Mouse (Mus musculus) lung, postnatal 10 days (tissue): ENCODE measurements around the gene Nhlrc1.

ENCODE experiments used
- DNase-seq: peaks from one replicate; pipeline ENCODE4 v3.0.0; 2021

Gene Nhlrc1

DNA sequence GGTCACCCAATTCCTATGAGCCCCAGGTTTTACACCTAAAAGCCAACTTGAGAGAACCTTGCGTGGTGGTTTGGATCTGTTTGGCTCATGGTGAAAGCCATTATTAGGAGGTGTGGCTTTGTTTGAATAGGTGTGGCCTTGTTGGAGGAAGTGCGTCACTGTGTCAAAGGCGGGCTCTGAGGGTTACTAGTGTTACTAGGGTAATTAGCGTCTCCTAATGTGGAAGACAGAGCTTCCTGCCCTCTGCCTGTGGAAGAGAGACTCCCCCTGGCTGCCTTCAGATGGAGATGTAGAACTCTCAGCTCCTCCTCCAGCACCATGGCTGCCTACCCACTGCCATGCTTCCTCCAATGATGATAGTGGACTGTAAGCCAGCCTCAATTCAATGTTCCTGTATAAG is 13.1 kb downstream of the Nhlrc1 start:
- no peak for DNase-seq

DNA sequence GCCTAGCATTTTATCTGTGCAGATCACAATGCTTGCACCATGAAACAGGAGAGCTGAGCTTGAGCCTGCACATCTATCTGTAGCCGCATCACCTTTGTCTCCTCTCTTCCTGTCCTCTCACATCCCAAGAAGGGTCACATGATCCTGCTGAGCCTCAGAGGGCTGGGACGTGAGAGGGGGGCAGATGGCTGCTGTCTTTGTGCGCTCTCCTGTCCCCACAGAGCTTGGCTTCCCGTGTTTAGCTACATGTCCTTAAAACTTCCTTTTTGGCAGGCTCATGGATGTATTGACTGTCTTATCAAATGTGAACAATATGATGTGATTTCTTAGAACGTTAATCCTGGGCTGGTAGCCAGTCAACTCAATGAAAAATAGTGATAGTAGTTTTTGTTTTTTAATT is 15.2 kb downstream of the Nhlrc1 start:
- DNase-seq, result peak; percentile 51

DNA sequence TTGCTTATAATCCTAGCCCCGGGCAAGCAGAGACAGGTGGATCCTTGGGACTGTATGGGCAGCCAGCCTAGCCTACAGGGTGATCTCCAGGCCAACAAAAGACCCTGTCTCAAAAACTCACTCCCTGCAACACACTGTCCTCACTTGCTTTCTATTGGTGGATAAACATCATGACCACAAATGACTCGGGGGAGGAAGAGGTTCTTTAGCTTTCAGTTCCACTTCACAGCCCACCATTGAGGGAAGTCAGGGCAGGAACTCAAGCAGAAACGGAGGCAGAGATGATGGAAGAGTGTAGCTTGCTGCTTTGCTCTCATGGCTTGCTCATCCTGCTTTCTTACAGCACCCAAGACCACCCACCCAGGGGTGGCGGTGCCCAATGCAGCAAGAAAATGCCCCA is 17.3 kb downstream of the Nhlrc1 start:
- no peak for DNase-seq

DNA sequence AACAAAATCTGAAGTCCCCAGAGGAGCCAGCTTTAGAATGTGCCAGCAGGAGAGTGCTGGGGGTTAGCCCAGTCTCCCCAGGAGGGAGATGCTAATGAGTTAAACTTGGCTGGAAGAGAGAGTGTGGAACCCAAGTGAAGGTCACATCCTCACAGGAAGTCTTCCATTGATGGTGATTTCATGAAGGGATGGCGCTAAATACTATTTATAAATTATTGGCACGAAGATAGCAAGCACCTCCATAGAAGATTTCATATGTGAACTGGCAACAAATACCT is 21.4 kb downstream of the Nhlrc1 start:
- no peak for DNase-seq

DNA sequence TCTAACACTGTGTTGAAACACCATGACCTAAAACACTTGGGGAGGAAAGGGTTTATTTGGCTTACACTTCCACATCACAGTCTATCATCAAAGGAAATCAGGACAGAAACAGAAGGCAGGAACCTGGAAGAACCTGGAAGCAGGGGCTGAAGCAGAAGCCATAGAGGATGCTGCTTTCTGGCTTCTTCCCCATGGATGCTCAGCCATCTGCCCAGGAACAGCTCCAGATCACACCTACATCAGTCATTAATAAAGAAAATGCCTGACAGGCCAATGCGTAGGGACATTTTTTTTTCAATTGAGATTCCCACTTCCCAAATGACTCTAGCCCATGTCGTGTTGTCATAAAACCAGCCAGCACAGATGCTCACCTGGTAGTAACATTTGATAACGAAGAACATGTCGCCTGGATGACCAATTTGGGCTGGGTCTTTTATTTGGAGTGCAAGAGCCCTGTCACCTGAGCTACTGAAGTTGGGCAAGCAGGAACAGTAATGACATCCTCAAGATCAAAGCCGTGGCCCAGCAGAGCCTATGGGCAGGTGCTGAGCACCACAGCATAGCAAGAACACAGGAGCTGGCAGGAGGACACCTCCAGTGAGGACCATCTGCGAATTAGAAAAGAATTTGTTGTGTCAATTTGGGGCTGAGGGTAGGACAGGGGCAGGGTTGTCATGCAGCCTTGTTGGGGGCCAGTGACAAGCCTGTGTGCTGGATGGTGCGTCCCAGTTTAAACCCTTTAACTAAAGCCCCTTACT is 22.0 kb downstream of the Nhlrc1 start:
- no peak for DNase-seq

DNA sequence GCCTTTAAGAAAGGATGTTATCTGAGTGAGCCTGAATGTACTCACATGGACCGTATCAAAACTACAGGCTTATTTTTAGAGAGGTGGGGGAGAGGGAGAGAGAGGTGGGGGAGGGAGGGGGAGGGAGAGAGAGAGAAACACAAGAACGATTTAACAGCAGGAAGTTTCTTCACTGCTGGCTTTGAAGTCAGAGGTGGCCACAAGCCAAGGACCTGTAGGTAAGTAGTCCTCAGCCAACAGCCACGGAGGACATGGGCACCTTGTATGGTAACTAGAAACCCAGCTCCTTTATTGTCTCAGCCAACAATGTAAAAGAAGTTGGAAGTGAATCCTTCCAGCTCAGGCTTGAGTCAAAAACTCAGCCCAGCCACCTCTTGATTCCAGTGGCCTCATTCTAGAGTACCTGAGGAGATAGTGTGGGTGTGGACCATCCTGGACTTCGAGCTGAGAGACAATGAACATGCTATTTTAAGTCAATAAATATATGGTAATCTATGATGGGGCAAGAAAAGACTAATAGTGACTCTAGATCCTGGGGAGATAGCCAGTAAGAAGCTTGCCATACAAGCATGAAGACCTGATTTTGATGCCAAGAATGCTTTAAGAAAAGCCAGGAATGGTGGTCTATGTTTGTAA is 24.2 kb downstream of the Nhlrc1 start:
- peak; percentile 43 for DNase-seq

DNA sequence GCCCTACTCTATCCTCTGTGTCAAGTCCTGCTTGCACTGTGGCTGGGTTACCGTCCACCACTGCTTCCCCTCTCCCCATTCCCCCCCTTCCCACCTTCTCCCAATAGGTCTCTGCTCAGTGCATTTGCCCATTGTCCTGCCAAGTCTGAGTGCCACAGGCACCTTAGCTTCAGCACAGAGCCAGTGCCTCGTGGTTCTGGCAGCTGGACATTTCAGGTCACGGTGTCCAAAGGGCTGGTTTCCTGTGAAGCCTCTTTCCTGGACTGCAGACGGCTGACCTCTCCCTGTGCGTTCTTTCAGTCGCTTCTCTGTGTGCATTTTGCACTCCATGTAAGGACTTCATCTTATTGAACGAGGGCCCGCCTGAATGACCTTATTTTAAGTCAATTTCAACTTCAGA is 26.7 kb downstream of the Nhlrc1 start:
- no peak for DNase-seq

DNA sequence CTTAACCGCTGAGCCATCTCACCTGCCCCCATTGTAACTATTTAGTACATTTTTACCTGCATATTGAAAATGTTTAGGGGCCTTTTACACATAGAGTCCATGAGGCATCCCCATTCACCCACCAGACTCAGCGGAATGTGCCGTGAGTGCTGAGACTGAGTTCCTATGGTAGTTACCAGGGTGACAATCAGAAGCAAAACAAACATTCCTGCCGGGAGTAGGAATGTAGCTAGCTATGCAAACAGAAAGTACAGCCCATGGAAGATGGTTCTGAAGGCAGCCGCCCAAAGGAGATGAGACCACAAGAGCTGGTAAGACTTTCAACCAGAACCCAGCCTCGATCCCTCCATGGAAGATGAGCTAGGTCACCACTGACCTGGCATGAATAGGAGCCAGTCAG is 28.4 kb downstream of the Nhlrc1 start:
- DNase-seq, result peak; percentile 17

DNA sequence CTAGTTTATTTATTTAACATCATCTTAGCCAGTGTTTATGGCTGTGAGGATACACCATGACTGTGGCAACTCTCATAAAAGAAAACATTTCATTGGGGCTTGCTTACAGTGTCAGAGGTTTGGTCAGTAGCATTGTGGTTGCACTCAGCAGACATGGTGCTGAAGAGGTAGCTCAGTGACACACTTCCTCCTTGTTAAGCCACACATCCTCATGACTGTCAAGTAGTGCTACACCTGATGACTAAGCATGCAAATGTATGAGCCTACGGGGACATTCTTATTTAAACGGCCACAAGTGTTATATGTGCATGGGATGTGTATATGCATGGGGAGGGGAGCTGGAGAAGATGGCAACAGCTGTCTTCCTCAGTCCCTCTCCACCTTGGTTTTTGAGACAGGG is 30.8 kb downstream of the Nhlrc1 start:
- DNase-seq, result no peak

DNA sequence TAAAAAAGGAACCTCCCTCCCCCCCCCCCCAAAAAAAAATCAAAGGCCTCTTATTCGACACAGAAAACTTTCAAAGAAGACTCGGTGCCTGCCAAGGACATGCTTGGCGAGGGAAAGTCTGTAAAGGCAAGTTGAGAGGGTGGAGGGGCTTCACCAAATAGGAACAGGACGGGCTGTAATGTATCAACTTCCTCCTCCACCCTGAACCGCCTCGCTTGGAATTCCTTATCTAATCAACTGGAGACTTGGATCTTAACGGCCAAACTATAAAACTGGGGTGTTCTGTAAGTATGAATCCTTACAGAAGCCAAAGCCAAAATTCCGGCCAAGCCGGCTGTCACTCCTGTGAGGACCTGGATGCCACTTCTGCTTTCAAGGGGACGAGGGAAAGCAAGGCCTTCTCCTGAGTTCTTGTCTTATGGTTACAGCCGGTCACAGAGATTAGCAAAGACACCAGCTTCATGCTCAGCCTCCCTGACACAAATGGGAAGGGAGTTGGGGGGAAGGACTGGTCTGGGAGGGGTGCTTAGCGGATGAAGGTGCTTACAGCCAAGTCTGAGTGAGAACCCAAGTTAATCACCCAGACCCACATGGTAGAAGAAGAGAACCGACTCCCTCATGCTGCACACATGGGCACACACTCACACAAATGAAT is 34.7 kb downstream of the Nhlrc1 start:
- peak; percentile 59 for DNase-seq

DNA sequence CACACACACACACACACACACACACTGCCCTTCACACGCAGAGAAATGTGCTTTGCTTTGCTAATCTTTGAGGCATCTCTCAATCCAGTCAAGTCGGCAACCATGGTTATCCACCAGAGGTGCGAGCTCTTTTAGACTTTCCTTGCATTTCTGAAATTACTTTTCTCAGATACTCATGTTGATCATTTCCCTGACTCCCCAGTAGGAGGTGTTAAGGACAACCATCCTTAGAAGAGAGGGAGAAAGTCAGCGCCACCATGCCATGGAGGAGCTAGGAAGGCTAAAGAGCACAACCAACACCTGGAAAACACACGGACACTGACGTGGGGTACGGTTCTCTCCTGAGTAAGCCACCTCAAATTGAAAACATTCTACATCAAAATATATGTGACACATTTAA is 38.1 kb downstream of the Nhlrc1 start:
- DNase-seq, result no peak

DNA sequence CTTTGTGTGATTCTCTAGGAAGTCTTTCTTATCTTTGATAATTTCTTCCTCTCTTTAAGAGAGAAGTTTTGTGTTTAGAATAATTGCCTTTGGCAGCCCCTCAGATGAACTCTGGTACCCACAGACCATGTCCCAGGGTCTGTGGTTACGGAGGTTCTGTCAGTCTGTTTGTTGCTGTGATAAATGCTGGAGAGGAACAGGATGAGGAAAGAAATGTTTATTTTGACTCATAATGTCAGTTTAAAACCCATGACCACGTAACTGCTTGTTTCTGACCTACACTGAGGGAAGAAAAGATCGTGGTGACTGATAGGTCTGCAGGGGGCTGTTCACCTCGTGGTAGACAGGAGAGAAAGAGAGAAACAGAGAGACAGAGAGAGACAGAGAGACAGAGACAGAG is 38.7 kb downstream of the Nhlrc1 start:
- DNase-seq, result no peak

DNA sequence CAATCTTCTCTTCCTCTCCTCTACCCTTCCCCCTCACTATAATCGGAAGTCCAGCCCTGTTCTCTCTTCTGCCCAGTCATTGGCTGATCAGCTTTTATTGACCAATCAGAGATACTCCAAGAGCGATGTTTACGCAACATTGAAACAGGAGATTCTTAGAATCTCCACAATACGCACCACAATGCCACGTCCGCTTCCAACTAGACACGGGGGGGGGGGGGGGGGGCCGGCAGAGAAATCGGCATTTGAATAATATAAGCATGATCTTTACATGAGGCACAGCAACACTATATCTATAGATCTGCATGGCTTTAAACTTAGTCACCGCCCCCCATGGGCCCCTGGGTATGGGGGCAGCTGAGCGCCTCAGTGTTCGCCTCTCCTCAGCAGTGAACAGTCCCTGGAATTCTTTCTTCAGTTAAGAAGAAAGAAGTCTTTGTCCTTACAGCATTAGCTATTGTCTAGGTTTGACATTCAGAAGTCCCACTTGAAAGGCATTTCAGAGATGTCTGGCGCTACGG is 39.6 kb downstream of the Nhlrc1 start:
- DNase-seq, result no peak

DNA sequence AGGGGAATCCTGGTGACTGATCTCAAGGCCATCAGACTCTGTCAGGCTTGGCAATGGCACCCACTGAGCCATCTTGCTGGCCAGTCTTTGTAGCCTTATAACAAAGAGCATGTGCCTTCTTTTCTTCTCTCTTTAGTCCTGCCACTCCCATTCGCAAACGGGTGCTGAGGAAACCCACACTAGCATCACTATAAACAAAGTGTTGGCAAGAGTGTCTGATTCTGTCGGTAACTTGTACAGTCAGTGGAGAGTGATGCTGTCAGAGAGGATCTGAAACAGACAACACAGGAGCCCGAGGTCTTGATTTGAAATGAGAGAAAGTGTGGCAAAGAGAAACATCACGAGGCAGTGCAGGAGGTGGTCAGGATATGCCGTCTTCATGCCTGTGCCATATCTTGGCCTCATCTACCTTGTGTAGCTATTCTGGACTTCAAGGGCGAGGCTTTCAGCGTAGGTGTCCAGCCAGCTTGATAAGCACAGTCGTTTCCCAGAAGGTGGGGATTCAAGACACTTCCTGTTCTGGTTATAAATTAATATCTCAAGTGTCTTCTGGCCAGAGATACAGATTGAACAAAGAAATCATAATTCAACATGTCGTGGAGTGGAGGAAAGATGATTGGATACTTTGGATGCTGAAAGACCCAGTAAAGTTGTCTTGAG is 44.2 kb downstream of the Nhlrc1 start:
- peak; percentile 57 for DNase-seq

DNA sequence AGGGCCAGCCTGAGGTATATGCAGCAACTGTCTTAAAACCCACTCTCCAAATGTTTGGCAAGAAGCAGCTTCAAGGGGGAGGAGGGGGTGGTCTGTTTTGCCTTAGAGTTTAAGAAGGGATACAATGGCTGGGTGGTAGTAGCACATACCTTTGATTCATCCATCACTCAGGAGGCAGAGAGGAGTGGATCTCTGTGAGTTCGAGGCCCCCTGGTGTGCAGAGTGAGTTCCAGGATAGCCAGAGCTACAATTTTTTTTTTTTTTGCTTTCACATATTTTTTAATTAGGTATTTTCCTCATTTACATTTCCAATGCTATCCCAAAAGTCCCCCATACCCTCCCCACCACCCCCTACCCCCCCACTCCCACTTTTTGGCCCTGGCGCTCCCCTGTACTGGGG is 46.0 kb downstream of the Nhlrc1 start:
- no peak for DNase-seq

DNA sequence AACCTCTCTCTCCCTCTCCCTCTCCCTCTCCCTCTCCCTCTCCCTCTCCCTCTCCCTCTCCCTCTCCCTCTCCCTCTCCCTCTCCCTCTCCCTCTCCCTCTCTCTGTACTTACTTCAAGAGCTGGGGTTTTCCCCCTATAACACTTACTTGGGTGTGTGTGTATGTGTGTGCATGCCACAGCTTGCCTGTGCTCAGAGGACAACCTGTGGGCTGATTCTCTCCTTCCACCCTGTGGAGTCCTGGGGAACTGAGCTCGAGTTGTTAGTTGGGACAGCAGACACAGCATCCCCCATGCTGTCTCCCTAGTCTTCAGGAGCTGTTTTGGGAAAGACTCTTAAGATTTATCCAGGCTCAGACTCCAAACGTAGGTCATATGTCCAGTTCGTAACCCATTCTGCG is 47.3 kb downstream of the Nhlrc1 start:
- no peak for DNase-seq
